Mouse (Mus musculus) ES-CJ7 (cell line): ENCODE measurements around the gene Sparcl1.
A peak's percentile ranks its signal among the peaks of the same experiment; 100 is the strongest.

ENCODE experiments used
- DNase-seq: peaks from one replicate; pipeline ENCODE4 v3.0.0; 2011; ENCODE audit warnings: low read depth, low spot score

Gene Sparcl1

DNA sequence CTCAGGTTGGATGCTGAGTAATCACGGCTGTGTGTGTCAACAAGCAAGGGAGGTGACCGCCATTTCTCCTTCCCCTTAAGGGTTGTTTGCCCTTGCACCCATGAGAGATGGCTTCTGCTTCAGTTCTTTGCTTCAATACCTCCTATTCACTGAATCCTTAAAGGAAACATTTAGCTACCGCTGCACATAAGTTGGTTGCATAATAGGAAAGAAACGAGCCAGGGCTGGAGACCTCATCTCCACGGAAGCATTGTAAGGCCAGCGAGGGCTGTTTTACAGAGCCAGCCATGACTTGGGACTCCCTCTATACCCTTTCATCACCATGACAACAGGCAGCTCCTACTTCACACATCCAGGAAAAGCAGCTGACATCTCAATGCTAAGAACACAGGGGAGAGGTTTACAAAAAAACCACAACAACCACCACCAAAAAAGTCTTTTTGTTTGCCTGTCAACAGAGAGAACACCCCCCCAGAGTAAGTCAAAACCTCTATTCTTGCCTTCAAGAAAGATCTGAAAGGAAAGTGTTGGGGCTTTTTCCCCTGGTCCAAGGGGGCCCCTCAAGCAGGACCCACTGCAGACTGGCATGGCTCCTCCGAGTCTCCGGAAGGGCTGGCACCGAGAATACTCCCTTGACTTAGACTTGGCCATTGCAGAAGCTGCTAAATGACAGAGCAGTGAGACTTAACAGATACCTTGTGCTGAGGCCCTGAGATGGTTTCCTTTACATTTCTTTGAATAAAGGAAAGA lies 3.2 kb downstream of the Sparcl1 start:
- DNase-seq, result peak; percentile 66

DNA sequence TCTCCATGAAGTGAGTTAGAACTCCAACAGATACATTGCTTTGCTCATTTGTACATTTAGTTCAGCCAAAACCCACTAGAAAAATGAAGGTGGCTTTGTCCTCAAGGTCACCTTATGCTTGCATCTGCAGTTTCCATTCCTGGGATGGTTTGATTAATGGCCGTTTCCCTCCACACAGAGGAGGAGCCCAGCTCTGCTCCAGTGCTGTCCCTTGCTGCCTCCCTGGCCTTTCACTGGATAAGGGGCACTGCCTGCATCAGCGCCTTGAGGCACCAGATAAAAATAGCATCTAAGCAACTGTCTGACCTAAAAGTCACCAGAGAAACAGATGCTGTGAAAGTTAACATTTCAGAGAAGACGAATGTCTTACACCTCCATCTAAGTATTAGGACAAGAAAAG lies 4.0 kb downstream of the Sparcl1 start:
- DNase-seq, result peak; percentile 67

DNA sequence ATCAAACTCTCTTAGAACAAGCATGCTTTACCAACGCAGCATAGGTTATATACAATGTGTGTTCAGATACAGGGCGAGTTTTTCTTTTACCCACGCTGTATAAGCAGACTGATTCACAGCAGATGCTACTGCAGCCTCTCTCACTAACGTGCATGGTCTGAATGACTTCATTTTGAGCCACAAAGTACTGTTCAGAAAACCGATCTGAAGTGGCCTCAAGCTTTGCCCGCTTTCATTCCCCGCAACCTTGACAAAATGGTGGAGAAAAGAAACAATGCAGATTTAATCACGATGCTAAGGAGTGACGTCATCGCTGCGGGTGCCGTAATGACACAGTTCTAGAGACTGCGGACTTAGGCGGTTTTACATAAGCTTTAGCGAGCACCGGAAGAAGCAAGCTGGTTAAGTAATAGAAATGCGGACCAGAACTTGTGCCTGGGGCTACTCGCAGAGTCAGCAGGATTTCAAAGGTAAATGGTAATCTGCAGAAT lies 4.6 kb downstream of the Sparcl1 start:
- peak; percentile 95 for DNase-seq

DNA sequence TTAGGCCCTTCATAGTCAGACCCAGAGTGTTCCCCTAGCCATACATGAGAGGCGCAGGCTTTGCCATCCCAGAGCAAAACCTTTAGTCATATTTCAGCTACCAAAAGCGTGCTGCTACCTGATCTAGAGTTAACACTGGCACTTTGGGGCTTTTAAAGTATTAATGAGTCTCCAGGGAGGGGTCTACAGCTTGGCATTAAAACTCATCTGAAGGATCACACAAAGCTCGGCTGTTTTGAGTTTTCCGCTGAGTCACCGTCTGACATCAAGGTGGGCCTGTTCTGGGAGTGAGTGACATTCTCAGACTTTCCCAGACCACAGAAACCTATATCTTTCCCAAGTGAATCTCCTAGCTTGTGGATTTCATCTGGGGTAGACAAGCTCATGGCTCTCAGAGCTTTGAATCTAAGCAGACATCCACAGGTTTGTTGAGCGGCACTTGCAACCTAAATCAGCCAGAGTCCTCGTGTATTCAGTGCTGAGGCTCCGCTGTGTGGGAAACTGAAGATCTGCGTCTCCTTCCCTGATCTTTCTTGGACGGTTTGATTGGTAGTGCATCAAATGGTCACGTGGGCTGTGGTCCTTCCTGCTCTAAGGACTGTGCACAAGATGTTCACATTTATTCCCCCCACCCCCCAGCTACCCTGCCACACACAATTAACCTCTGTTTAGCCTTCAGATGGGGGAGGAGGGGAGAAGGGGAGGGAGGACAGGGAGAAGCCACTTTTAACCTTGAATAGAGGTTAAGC lies 5.2 kb downstream of the Sparcl1 start:
- DNase-seq, result peak; percentile 75

DNA sequence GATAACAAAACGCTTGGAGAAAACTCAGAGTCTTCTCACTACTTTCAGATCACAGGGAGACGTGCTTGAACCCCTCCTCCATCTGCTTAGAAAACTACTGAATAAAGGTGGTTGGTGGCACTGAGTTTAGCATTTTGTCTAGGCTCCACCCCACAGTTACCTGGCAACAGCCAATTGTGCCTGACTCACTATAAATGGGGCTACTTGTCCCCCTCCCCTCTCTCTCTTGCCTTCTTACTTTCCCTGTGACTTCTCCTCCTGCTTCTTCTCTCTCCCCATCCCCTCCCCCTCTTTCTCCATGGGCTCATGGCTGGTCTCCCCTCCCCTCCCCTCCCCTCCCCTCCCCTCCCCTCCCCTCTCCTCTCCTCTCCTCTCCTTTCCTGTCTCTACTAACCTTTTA lies 9.4 kb downstream of the Sparcl1 start:
- DNase-seq, result peak; percentile 71

DNA sequence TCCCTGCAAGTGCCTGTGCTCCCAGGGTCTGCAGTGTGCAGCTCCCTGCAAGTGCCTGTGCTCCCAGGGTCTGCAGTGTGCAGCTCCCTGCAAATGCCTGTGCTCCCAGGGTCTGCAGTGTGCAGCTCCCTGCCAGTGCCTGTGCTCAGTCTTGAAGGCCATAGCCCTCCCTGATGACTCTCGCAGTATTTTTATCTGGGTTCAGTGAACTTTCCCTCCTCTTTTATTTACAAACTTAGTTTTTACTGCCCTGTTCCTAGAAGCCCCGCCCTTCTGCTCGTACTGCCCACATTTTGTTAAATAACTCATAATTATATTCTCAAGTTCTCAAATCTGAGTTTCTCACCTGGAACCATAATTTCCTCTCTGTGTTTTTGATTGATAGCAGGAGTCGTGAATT lies 10.4 kb downstream of the Sparcl1 start:
- no peak for DNase-seq

DNA sequence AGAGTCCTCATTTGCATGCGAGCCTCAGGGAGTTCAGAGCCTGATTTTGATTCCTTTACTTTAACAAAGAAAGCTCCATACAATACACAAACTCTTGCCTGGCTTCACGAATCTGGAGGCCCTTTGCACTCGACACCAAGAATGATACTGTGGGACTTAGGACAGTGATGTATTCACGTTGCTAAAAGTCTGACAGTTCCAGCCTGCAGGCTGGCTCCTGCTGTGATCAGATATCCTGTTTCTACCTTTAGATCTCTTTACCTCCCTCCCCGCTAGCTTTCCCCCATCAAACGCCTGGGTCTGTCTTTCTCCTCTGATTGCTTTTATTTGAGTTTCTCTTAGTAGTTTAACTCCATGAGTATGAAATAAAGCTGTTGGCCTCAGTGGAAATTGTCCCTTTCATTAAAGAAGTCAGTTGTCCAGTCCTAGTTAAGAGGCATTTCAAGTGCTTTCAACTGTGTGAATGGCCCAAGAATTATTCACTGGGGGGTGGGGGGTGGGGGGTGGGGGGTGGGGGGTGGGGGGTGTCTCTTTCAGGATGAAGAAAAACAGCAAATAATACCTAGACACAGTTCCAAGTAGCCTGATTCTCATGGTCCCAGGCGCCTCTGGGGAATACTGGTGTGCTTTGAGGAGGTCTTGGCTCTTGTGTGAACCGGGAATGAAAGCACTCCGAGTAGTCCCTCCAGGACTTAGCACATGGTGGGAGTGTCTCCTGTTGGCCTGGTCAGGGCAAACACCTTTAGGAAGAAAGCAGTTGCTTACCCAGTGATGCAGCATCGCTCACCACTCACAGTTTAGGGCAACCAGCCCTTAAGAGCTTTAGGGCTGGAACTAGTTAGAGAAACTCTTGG lies 11.6 kb downstream of the Sparcl1 start:
- no peak for DNase-seq

DNA sequence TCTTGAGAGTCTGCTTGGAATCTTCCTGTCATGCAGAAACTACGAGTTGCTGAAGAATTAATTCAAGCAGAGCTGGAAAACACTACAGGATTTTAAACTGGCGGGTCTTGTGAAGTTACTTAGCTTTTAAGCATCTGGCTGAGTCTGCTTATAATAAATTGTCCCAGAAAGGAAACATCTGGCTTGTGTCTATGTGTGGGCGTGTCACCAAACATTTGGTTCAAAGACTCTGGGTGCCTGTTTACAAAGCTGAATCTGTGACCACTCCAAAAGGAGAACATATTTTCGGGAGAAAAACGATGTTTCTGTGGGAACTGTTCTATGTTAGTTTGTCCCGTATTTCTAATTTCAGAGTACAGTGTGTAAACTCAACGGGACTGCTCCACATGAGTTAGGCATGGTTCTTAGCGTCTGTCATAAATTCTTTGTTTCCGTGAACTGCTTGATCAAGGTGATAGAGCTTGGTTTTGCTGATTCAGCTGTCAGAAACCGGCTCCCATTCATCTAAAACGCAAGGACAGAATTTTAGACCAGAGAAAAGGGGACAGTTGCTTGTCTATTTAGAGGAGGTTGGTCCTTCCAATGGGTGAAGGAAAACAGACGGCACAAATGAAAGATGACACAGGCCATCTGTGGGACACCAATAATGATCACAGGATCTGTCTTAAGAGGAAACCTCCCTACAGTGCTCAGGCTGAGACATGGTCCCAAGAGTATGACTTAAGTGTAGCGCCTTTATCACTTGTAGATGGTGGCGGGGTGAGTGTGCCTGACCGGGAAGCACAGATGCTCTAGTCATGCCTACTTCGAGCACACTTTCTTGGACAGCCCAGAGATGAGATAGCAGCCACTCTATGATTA lies 17.2 kb downstream of the Sparcl1 start:
- DNase-seq, result no peak

DNA sequence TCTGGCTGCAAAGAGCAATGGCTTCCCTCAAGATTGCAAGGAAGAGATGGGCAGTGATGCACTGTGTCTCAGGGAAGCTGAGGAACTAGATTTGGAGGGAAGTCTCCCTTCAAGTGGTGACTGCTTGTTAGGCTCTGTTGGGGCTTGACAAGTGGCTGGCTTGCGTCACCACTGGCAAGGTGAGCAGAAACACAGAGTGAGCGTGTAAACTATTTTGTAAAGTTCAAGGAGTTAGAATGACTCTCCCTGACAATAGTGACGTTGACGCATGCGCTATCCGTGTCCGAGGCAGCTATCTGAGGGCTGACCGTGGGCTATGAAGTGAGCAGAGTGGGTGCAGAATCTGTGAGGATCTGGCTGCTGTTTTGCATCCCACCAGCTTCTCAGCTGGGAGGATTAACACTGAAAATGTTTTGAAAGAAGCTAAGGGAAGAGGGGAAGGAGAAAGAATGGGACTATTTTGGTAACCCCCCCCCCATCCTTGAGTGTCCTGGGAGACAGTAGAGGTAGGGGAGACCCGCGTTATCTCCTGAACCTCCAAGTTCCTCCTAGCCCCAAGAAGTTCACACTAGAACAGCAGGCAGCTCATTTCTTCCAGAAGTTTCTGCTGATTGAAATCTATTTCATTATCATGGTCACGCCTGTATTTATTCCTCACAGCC lies 18.0 kb downstream of the Sparcl1 start:
- no peak for DNase-seq

DNA sequence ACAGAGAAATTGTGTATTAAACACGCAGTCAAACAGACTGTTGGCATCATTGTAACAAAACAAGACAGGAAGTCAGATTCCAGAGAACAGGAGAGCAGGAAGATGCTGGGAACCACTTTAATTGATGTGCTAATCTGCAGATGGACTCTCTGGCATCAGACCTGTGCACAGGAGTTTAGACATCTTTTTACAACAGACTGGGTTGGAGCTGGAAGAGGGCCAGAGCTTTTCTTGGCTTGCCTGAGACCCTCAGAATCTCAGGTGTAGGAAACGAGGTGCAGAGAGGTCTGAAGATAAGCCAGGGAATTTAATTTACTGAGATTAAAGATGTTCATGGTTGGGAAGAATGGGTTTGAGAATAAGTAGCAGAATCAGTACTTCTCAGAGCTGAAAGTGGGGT lies 23.8 kb downstream of the Sparcl1 start:
- DNase-seq, result no peak

DNA sequence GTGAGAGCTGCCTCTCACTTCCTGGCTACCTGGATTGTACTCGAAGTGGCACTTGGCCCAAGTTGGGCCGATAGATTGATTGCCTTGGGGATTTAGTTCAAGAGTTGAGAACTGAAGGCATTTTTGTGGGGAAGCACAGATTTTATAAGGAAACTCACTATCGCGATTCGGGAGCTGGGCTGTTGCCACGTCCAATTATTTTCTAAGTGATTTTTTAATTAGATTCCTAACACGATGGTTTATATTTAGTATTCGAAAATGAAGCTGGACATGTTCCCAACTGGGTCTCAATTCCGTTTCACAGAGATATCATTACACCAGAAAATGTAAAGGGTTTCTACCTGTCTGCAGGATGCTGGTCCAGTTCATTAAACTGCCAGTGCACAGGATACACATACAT lies 28.2 kb downstream of the Sparcl1 start:
- DNase-seq, result no peak

DNA sequence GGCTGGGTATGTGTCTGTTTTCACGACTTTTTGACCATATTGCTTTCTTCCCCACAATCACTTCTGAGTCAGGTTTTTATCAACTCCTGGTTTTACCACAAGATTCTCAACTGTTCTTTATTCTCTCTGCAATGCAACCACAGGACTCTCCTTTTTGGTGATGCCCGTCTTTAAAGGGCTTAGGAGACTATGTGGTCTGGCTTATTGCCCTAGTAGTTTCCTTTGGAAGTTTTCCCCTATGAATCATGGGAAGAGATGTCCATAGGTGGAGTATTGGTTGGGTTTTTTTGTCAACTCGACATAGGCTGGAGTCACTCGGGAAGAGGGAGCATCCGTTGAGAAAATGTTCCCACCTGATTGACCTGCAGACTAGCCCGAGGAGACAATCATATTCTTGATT lies 32.8 kb downstream of the Sparcl1 start:
- no peak for DNase-seq

DNA sequence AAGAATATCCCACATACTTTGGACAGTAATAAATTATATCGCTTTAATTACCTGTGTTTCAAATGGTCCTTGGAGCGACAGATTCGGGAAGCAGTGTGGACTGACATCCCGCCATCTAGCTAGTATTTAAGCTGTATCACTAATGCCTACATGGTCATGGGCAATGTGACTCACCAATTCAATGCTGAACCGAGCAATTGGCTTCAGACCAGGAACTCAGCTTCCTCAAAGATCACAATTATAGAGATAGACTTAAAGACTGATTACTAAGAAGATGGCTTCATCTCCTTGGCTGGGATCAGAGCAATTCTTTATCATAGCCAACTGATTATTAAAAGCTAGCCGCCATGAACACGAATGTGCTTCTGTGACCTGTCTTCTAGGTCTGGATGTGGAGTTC lies 36.0 kb downstream of the Sparcl1 start, which contains the start of gene Gm17660:
TSS of gene Gm17660 (minus strand) at position 101 of the 400 bp plus-strand sequence.
- DNase-seq, result no peak

DNA sequence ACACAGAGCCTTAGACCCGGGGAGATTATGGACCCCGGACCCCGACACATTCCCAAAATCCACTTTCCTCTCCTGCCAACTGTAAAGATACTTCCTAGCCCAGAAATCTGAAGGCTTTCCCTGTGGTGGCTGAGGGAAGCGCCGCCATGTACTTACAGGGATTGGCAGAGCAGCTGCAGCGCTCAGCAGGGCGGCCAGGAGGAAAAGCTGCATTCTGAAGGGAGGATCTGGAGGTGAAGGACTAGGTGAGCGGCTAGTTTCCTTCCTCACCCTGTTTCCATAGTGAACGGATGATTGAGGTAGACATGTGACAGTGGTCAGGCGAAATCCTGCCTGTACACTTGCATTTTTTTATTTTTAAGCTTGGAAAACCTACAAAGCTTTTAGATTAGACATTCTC lies 37.2 kb downstream of the Sparcl1 start:
- DNase-seq, result peak; percentile 22

DNA sequence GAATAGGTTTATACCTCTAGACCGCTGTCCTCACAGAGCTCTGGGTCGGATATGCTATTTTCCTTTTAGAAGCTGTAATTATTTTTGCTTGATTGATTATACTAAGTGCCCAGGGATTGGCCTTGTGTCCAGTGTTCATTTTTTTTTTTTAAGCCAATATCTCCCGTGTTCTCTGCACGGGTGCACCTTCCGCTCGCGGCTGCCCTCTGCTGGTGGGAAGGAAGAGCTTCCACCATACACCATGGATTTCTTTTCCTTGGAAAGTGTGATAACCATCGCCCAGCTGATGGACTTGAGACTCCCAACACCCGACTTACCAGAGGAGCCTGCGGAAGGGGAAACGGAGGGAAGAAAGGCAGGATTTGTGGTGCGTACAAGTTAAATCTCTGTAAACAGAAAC lies 39.1 kb downstream of the Sparcl1 start:
- DNase-seq, result peak; percentile 75

DNA sequence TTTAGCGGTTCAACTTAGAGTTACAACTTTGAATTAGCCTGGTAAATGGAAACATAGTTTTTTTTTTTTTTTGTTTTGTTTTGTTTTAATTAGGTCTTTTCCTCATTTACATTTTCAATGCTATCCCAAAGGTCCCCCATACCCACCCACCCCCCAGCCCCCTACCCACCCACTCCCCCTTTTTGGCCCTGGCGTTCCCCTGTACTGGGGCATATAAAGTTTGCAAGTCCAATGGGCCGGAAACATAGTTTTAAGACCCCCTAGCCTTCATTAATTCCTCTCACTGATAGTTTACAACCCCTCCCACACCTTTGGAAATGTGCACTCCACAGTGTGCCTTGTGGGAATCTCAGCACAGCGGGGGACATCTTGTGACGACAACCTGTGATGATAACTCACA lies 39.9 kb downstream of the Sparcl1 start:
- no peak for DNase-seq

DNA sequence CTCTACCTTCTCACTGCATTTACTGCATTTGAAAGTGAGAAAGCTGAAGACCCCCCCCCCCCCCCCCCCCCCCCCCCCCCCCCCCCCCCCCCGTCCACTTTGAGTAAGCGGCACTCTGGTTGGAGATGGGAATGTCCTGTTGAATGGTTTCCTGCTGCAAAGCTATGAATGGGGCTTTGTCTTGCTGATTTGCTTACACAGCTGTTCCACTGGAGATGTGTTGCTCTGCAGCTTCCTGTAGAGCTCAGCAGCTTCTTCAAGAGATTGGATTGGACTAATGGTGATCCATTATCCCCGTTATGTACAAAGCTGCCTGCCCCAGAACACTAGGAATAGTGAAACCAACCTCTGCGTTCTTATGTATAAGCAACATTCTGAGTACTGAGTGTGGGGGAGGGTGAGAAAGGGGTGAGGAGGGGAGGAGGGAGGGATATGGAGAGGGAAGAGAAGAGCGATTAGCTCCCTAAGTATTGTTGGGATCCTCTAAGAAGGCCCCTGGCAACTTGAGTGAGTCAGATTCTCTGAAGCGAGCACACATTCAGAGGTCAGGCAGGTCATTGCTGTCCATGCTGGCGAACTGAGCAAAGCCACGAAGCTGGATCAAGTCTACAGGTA lies 41.2 kb downstream of the Sparcl1 start:
- peak; percentile 53 for DNase-seq

DNA sequence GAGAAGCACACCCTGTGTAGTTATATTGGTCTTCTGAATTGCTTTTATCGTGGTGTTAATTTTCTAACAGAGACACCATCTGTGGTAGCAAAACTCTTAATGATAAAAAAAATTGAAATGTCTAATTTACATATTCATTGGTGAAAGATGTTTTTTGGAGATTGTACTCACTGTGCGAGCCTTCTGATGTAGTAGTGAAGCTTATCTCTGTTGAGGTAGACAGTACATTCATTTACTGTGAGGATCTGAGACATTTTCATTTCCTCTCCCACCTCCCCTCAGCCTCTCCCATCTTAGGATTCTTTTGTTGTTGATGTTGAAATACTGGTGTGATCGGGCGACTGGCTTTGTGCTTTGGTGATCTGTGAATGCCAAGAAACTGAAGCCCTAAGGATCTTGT lies 42.5 kb downstream of the Sparcl1 start:
- DNase-seq, result no peak

DNA sequence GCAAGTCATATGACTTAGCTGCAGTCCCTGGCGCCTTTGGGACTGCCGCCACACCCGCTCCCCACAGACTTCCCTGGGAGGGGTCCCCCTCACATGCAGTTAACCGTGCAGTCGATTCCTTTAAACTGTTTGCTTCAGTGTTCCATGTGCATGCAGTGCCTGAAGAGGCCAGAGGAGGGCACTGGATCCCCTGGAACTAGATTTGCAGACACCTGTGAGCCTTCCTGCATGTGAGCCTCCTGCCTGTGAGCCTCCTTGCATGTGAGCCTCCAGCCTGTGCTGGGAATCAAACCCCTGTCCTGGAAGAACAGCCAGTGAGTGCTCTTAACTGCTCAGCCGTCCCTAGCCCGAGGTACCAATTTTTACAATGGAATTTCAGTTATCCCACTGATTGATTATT lies 44.8 kb downstream of the Sparcl1 start:
- DNase-seq, result peak; percentile 40
